9 mouse cellular contexts compared by ENCODE assay signal in genomic region chr6:54719686-54720310, GRCm38 (mm10). TPM values are rescaled to one million over a fixed set of nuclear protein-coding genes. Genes with fewer than 3 reads are reported as not detected.
DNase-seq lines count a peak whose midpoint lies in the region; ATAC-seq and TF ChIP-seq lines count a peak whose summit lies in the region.
"Had no signal": no experiment of that assay in that cellular context is flagged by ENCODE, and none has a peak within 500 bp of the region (broad histone marks: within the 10 kb centered on the region; RNA-seq: fewer than 3 reads in every experiment).

No protein-coding gene starts in this region.

- no peak for TF ChIP-seq CTCF in intestine, postnatal 0 days (IDR thresholded peaks at IDR 0.05; ENCODE audit: low read depth)

- peak; percentile 45 for ATAC-seq in intestine, embryonic 15.5 days
- ATAC-seq in intestine, postnatal 0 days = no peak
- peak; percentile 4 for ATAC-seq in granulocyte monocyte progenitor cell, adult 5-6 weeks (replicated peaks; ENCODE audit: poor library complexity, severe bottlenecking)
- peak; percentile 45; the same call in 1 of the 2 replicates for ATAC-seq in midbrain, embryonic 13.5 days
- ATAC-seq: Patski had no signal

- no peak overlapping the region for H3K27ac ChIP-seq in intestine, embryonic 15.5 days
- H3K27ac ChIP-seq in intestine, postnatal 0 days (ENCODE audit: low read depth, low read length) = no peak overlapping the region
- H3K27ac ChIP-seq in midbrain, embryonic 13.5 days = no peak overlapping the region

- H3K4me3 ChIP-seq in intestine, embryonic 15.5 days (replicated peaks) = no peak overlapping the region
- no peak overlapping the region for H3K4me3 ChIP-seq in intestine, postnatal 0 days (ENCODE audit: low read depth, low read length)
- no peak overlapping the region for H3K4me3 ChIP-seq in midbrain, embryonic 13.5 days (replicated peaks)

- DNase-seq in cerebellum, adult 11 months = peak; percentile 17
- no peak for DNase-seq in natural killer cell, adult 2 months (ENCODE audit: low spot score in 2 of 2)
- DNase-seq in testis, postnatal 10 days (ENCODE audit: low spot score) = no peak
- DNase-seq in lung, postnatal 36 days = no peak

- no peaks in the 10 kb centered on the region for H3K9me3 ChIP-seq in intestine, embryonic 15.5 days
- H3K9me3 ChIP-seq in intestine, postnatal 0 days (ENCODE audit: control insufficient read depth) = no peaks in the 10 kb centered on the region
- no peaks in the 10 kb centered on the region for H3K9me3 ChIP-seq in midbrain, embryonic 13.5 days

- H3K4me2 ChIP-seq in intestine, embryonic 15.5 days (replicated peaks) = no peak overlapping the region
- no peak overlapping the region for H3K4me2 ChIP-seq in intestine, postnatal 0 days (replicated peaks; ENCODE audit: low read depth)
- no peak overlapping the region for H3K4me2 ChIP-seq in midbrain, embryonic 13.5 days (replicated peaks)

- 34% methylated on average over 14 of the region's 14 CpGs for WGBS in intestine, embryonic 15.5 days
- WGBS in intestine, postnatal 0 days = 28% methylated on average over 14 of the region's 14 CpGs
- WGBS in midbrain, embryonic 13.5 days = 29% methylated on average over 14 of the region's 14 CpGs

- H3K36me3 ChIP-seq in intestine, embryonic 15.5 days = no peaks in the 10 kb centered on the region
- no peaks in the 10 kb centered on the region for H3K36me3 ChIP-seq in intestine, postnatal 0 days (ENCODE audit: control insufficient read depth, insufficient read depth)
- no peaks in the 10 kb centered on the region for H3K36me3 ChIP-seq in midbrain, embryonic 13.5 days

- H3K9ac ChIP-seq in intestine, embryonic 15.5 days = no peak overlapping the region
- no peak overlapping the region for H3K9ac ChIP-seq in intestine, postnatal 0 days (ENCODE audit: low read depth, low read length)
- no peak overlapping the region for H3K9ac ChIP-seq in midbrain, embryonic 13.5 days (replicated peaks)

- peaks cover 8% of the 10 kb centered on the region; the same call in 1 of the 2 replicates for H3K4me1 ChIP-seq in intestine, embryonic 15.5 days (replicated peaks)
- H3K4me1 ChIP-seq in intestine, postnatal 0 days (replicated peaks; ENCODE audit: control insufficient read depth, insufficient read depth, low read length) = no peaks in the 10 kb centered on the region
- H3K4me1 ChIP-seq in midbrain, embryonic 13.5 days (replicated peaks) = peaks cover 16% of the 10 kb centered on the region

- no peaks in the 10 kb centered on the region for H3K27me3 ChIP-seq in intestine, embryonic 15.5 days (replicated peaks)
- no peaks in the 10 kb centered on the region for H3K27me3 ChIP-seq in intestine, postnatal 0 days (replicated peaks; ENCODE audit: control insufficient read depth, insufficient read depth, low read length)
- peaks cover 3% of the 10 kb centered on the region; the same call in 1 of the 2 replicates for H3K27me3 ChIP-seq in midbrain, embryonic 13.5 days
- H3K27me3 ChIP-seq: Patski had no signal

RNA-seq across cellular contexts. Expression of gene Mturn, which starts 38.4 kb away (rescaled TPM):
- polyA plus RNA-seq in intestine, embryonic 15.5 days (2015; fragmentation: Nextera tagmentation; extraction: Ambion mirVana) = 7.1 and 7.5 TPM in 2 replicates
- polyA plus RNA-seq in intestine, postnatal 0 days (2015; fragmentation: Nextera tagmentation; extraction: Ambion mirVana) = 2.5 and 3.2 TPM in 2 replicates
- total RNA-seq in granulocyte monocyte progenitor cell, adult 5-6 weeks (2014; fragmentation: Nextera tagmentation) = 0.04 TPM in 1 of 2 replicates, not detected in the other
- 0.13 TPM in 1 of 2 replicates, not detected in the other for total RNA-seq in granulocyte monocyte progenitor cell, adult 5-6 weeks (2017)
- polyA plus RNA-seq in midbrain, embryonic 13.5 days (2015; fragmentation: Nextera tagmentation; extraction: Ambion mirVana) = 78.4 and 81.2 TPM in 2 replicates
